Mouse (Mus musculus) midbrain, embryonic 13.5 days (tissue): ENCODE results near the gene Clpx. TPM values are rescaled to one million over a fixed set of nuclear protein-coding genes. Genes with fewer than 3 reads are reported as not detected.

Experiments used
- polyA plus RNA-seq: library from polyadenylated mRNA; unstranded; fragments of >200 nt; fragmentation: Nextera tagmentation; extraction: Ambion mirVana; gene quantifications from 2 replicates; pipeline ENCODE4 v1.2.1, GENCODE M21; 2015

Gene Clpx
- polyA plus RNA-seq, 1 experiment from 2014 or later, result 42.5 TPM

Other genes with a start within 250 kb of the Clpx start
- 11.0 and 12.6 TPM in 2 replicates for gene Igdcc4, start 192.8 kb upstream of the Clpx start, polyA plus RNA-seq
- gene Igdcc3, start 153.1 kb upstream of the Clpx start, polyA plus RNA-seq, result 23.5 and 25.2 TPM in 2 replicates
- 4.8 and 5.6 TPM in 2 replicates for gene Parp16, start 98.9 kb upstream of the Clpx start, polyA plus RNA-seq
- 0.24 and 0.30 TPM in 2 replicates for gene Cilp, start 29.1 kb upstream of the Clpx start, polyA plus RNA-seq
- gene Pdcd7, start 51.8 kb downstream of the Clpx start, polyA plus RNA-seq, result 7.5 and 7.6 TPM in 2 replicates
- gene Ubap1l, start 66.8 kb downstream of the Clpx start, polyA plus RNA-seq, result 1.2 and 2.2 TPM in 2 replicates
- gene Kbtbd13, start 97.4 kb downstream of the Clpx start, polyA plus RNA-seq, result 0.39 and 0.44 TPM in 2 replicates
- gene Rasl12, start 104.2 kb downstream of the Clpx start, polyA plus RNA-seq, result 6.2 TPM in 2 replicates
- gene Slc51b, start 128.7 kb downstream of the Clpx start, polyA plus RNA-seq, result not detected in 2 replicates
- gene Mtfmt, start 141.5 kb downstream of the Clpx start, polyA plus RNA-seq, result 23.4 and 24.6 TPM in 2 replicates
- 138 and 140 TPM in 2 replicates for gene Spg21, start 166.7 kb downstream of the Clpx start, polyA plus RNA-seq
- 0.63 and 0.72 TPM in 2 replicates for gene Ankdd1a, start 225.9 kb downstream of the Clpx start, polyA plus RNA-seq